Mouse (Mus musculus) liver, embryonic 13.5 days (tissue): ENCODE results near the gene Klhl32. TPM values are rescaled to one million over a fixed set of nuclear protein-coding genes. Genes with fewer than 3 reads are reported as not detected.

Experiments
- ATAC-seq: fragments of 200-750 bp; cut with Nextera tagmentation; 2 replicates; pipeline ENCODE4 v1.8.0; 2017; ENCODE audit warnings: low read depth, mild to moderate bottlenecking, moderate number of reproducible peaks, moderate library complexity
- DNase-seq: peaks from one replicate; pipeline ENCODE4 v3.0.0; 2022
- H3K27ac ChIP-seq: fragments of 300-500 bp; sonication (generic); 2 replicates; pipeline ENCODE4 v1.5.1; 2015; ENCODE audit warnings: moderate library complexity, mild to moderate bottlenecking, inconsistent platforms
- H3K27me3 ChIP-seq: fragments of 300-500 bp; sonication (generic); 2 replicates; pipeline ENCODE4 v1.6.1; 2015; ENCODE audit warnings: mild to moderate bottlenecking, inconsistent platforms
- H3K36me3 ChIP-seq: fragments of 300-500 bp; sonication (generic); 2 replicates; pipeline ENCODE4 v1.6.1; 2015; ENCODE audit warnings: mild to moderate bottlenecking, inconsistent platforms
- H3K4me1 ChIP-seq: fragments of 300-500 bp; sonication (generic); replicated peaks from 2 replicates; pipeline ENCODE4 v1.6.1; 2015; ENCODE audit warnings: inconsistent platforms
- H3K4me2 ChIP-seq: fragments of 300-500 bp; sonication (generic); 2 replicates; pipeline ENCODE4 v1.6.1; 2015; ENCODE audit warnings: inconsistent platforms, mild to moderate bottlenecking, moderate library complexity
- H3K4me3 ChIP-seq: fragments of 300-500 bp; sonication (generic); replicated peaks from 2 replicates; pipeline ENCODE4 v1.5.1; 2015; ENCODE audit warnings: mild to moderate bottlenecking, inconsistent platforms
- H3K9ac ChIP-seq: fragments of 300-500 bp; sonication (generic); 2 replicates; pipeline ENCODE4 v1.6.1; 2015; ENCODE audit warnings: mild to moderate bottlenecking, inconsistent platforms
- H3K9me3 ChIP-seq: fragments of 300-500 bp; sonication (generic); replicated peaks from 2 replicates; pipeline ENCODE4 v1.6.1; 2016; ENCODE audit warnings: inconsistent platforms
- WGBS: fragments of 180-500 bp; shearing (Covaris S2); methylation state at CpG from one replicate; pipeline ENCODE4 v1.1.7; 2015; ENCODE audit not compliant: insufficient replicate concordance; 5-methylcytosine and 5-hydroxymethylcytosine counted together
- polyA plus RNA-seq: library from polyadenylated mRNA; unstranded; fragments of >200 nt; fragmentation: Nextera tagmentation; extraction: Ambion mirVana; gene quantifications from 2 replicates; pipeline ENCODE4 v1.2.1, GENCODE M21; 2015

The Klhl32 gene
- polyA plus RNA-seq, 1 experiment from 2014 or later: 0.13 TPM

- Histone ChIP-seq H3K9ac (no peak overlapping the region), H3K9me3 (no peaks in the 10 kb centered on the region), H3K36me3 (peaks cover 56% of the 10 kb centered on the region), H3K27ac (no peak overlapping the region), H3K4me1 (peaks cover 14% of the 10 kb centered on the region), H3K4me2 (no peak overlapping the region), H3K4me3 (no peak overlapping the region), H3K27me3 (no peaks in the 10 kb centered on the region)
- ATAC-seq (no peak), DNase-seq (no peak)
Measured at GRCm38 (mm10) chr4:24594824-24595223, 256.1 kb downstream of the Klhl32 start.

- no peak overlapping the region for H3K4me3 ChIP-seq
- no peaks in the 10 kb centered on the region for H3K9me3 ChIP-seq
- H3K4me2 ChIP-seq: no peak overlapping the region
- 82% methylated on average over 3 of the region's 3 CpGs for WGBS
- no peak overlapping the region for H3K27ac ChIP-seq
- ATAC-seq: no peak
- peaks cover 50% of the 10 kb centered on the region for H3K36me3 ChIP-seq
- H3K9ac ChIP-seq: no peak overlapping the region
- H3K27me3 ChIP-seq: no peaks in the 10 kb centered on the region
- no peaks in the 10 kb centered on the region for H3K4me1 ChIP-seq
- DNase-seq: no peak
Measured at GRCm38 (mm10) chr4:24583997-24584396, 266.9 kb downstream of the Klhl32 start.

GRCm38 (mm10) chr4:24582295-24582694 is 268.6 kb downstream of the Klhl32 start:
- Histone ChIP-seq H3K4me2 (no peak overlapping the region), H3K27me3 (no peaks in the 10 kb centered on the region), H3K9me3 (no peaks in the 10 kb centered on the region), H3K4me1 (peaks cover 4% of the 10 kb centered on the region), H3K9ac (no peak overlapping the region), H3K36me3 (peaks cover 43% of the 10 kb centered on the region), H3K4me3 (no peak overlapping the region), H3K27ac (no peak overlapping the region)
- ATAC-seq (no peak), DNase-seq (no peak)
- 64% methylated on average over 1 of the region's 1 CpGs for WGBS

- no peak for DNase-seq
- peak; percentile 70 for ATAC-seq
- Histone ChIP-seq H3K4me2 (no peak overlapping the region), H3K27ac (no peak overlapping the region), H3K9me3 (no peaks in the 10 kb centered on the region), H3K36me3 (peaks cover 41% of the 10 kb centered on the region), H3K4me1 (peaks cover 13% of the 10 kb centered on the region), H3K4me3 (no peak overlapping the region), H3K27me3 (no peaks in the 10 kb centered on the region), H3K9ac (no peak overlapping the region)
- 72% methylated on average over 5 of the region's 5 CpGs for WGBS
Measured at GRCm38 (mm10) chr4:24577594-24577993, 273.3 kb downstream of the Klhl32 start.

GRCm38 (mm10) chr4:24574276-24574675 is 276.6 kb downstream of the Klhl32 start:
- ATAC-seq: peak; percentile 49; the same call in 1 of the 2 replicates
- 21% methylated on average over 6 of the region's 6 CpGs for WGBS
- peaks cover 13% of the 10 kb centered on the region for H3K4me1 ChIP-seq

GRCm38 (mm10) chr4:24568989-24569556 is 281.9 kb downstream of the Klhl32 start:
- Histone ChIP-seq H3K9ac (no peak overlapping the region), H3K4me3 (no peak overlapping the region)
- WGBS: 79% methylated on average over 7 of the region's 7 CpGs

More at GRCm38 (mm10) chr4:24574276-24574675, 276.6 kb downstream of the Klhl32 start:
- Histone ChIP-seq H3K27me3 (no peaks in the 10 kb centered on the region), H3K27ac (no peak overlapping the region), H3K4me3 (no peak overlapping the region), H3K9me3 (no peaks in the 10 kb centered on the region), H3K36me3 (peaks cover 27% of the 10 kb centered on the region), H3K9ac (no peak overlapping the region), H3K4me2 (no peak overlapping the region)
- DNase-seq: peak; percentile 36

GRCm38 (mm10) chr4:24568026-24568425 is 282.9 kb downstream of the Klhl32 start:
- H3K4me1 ChIP-seq: no peaks in the 10 kb centered on the region
- H3K4me2 ChIP-seq: no peak overlapping the region
- WGBS: 72% methylated on average over 6 of the region's 6 CpGs
- DNase-seq (no peak), ATAC-seq (no peak)
- H3K4me3 ChIP-seq: no peak overlapping the region
- no peak overlapping the region for H3K27ac ChIP-seq
- peaks cover 6% of the 10 kb centered on the region for H3K36me3 ChIP-seq
- H3K9me3 ChIP-seq: no peaks in the 10 kb centered on the region
- no peak overlapping the region for H3K9ac ChIP-seq
- H3K27me3 ChIP-seq: no peaks in the 10 kb centered on the region

More at GRCm38 (mm10) chr4:24568989-24569556, 281.9 kb downstream of the Klhl32 start:
- Histone ChIP-seq H3K4me1 (no peaks in the 10 kb centered on the region), H3K36me3 (peaks cover 6% of the 10 kb centered on the region), H3K9me3 (no peaks in the 10 kb centered on the region), H3K4me2 (no peak overlapping the region), H3K27me3 (no peaks in the 10 kb centered on the region), H3K27ac (no peak overlapping the region)
- DNase-seq (no peak), ATAC-seq (no peak)

Other genes starting within 250 kb of the Klhl32 start
- 48.2 and 60.5 TPM in 2 replicates for gene Ndufaf4, start 47.0 kb upstream of the Klhl32 start, polyA plus RNA-seq
- 0.07 TPM in 1 of 2 replicates, not detected in the other for gene Gpr63, start 115.3 kb upstream of the Klhl32 start, polyA plus RNA-seq